Mouse (Mus musculus): ENCODE data around the gene Asdurf. TPM values are rescaled to one million over a fixed set of nuclear protein-coding genes. Genes with fewer than 3 reads are reported as not detected.
"Not testable (repeated sequence)": the region's sequence is repeated elsewhere in the genome, so short reads cannot be mapped to it uniquely, and the experiment has no call there.

Asdurf gene
- polyA plus RNA-seq (2016; fragmentation: Nextera tagmentation; extraction: Ambion mirVana), result 3.8 and 10.0 TPM in 2 replicates

GRCm38 (mm10) chr1:53352327-53353261, at the start of gene Asdurf, which contains the start of the genes Gm28551 and Asnsd1:
Gene Asdurf (minus strand): TSS chr1:53352619.
Gene Gm28551 (minus strand): TSS chr1:53352667.
Gene Asnsd1 (minus strand): TSS chr1:53352752.
- H3K4me1 ChIP-seq (replicated peaks), result peaks cover 7% of the 10 kb centered on the region

GRCm38 (mm10) chr1:53393936-53394760, 41.7 kb upstream of the Asdurf start:
- not testable (repeated sequence) for H3K9me3 ChIP-seq; H3K27me3 ChIP-seq; H3K36me3 ChIP-seq; H3K4me1 ChIP-seq (replicated peaks); ATAC-seq (ENCODE audit: insufficient number of reproducible peaks, insufficient read depth, low FRiP score, low TSS enrichment, low read depth)
- WGBS, result 31% methylated on average over 21 of the region's 21 CpGs
- Histone ChIP-seq H3K27ac (peak overlapping the region; percentile 56), H3K9ac (replicated peaks) (0 out of 2 replicates have a peak overlapping the region, but pooled peaks have one; percentile 27), H3K4me2 (peak overlapping the region; percentile 45), H3K4me3 (replicated peaks) (peak overlapping the region; percentile 18; the same call in 1 of the 2 replicates)

More at GRCm38 (mm10) chr1:53352327-53353261, at the start of gene Asdurf, which contains the start of the genes Gm28551 and Asnsd1:
- H3K4me2 ChIP-seq, result peak within 1 kb of the TSS; percentile 57
- peak; percentile 98 for ATAC-seq (ENCODE audit: insufficient number of reproducible peaks, insufficient read depth, low FRiP score, low TSS enrichment, low read depth)
- H3K4me3 ChIP-seq (replicated peaks), result peak within 1 kb of the TSS; percentile 86
- H3K27me3 ChIP-seq, result no peaks in the 10 kb centered on the region
- peak within 1 kb of the TSS; percentile 90 for H3K27ac ChIP-seq
- peaks cover 26% of the 10 kb centered on the region for H3K36me3 ChIP-seq
- H3K9ac ChIP-seq (replicated peaks), result peak within 1 kb of the TSS; percentile 91
- under 1% methylated on average over 44 of the region's 44 CpGs for WGBS
- H3K9me3 ChIP-seq, result no peaks in the 10 kb centered on the region

- H3K36me3 ChIP-seq, result no peaks in the 10 kb centered on the region
- no peak for ATAC-seq (ENCODE audit: insufficient number of reproducible peaks, insufficient read depth, low FRiP score, low TSS enrichment, low read depth)
- 0 out of 2 replicates have a peak, but pooled peaks cover under 1% of the 10 kb centered on the region for H3K4me1 ChIP-seq (replicated peaks)
- no peak overlapping the region for H3K27ac ChIP-seq
- WGBS, result 94% methylated on average over 12 of the region's 14 CpGs
- H3K27me3 ChIP-seq, result no peaks in the 10 kb centered on the region
- peaks cover 13% of the 10 kb centered on the region for H3K9me3 ChIP-seq
- no peak overlapping the region for H3K9ac ChIP-seq (replicated peaks)
- no peak overlapping the region for H3K4me3 ChIP-seq (replicated peaks)
- H3K4me2 ChIP-seq, result no peak overlapping the region
Measured at GRCm38 (mm10) chr1:53388762-53389161, 36.3 kb upstream of the Asdurf start.

GRCm38 (mm10) chr1:53384085-53384688, 31.8 kb upstream of the Asdurf start:
- Histone ChIP-seq H3K4me2 (no peak overlapping the region), H3K27ac (no peak overlapping the region), H3K9me3 (peaks cover 6% of the 10 kb centered on the region; the same call in 1 of the 2 replicates), H3K9ac (replicated peaks) (no peak overlapping the region), H3K4me1 (replicated peaks) (no peaks in the 10 kb centered on the region), H3K36me3 (no peaks in the 10 kb centered on the region), H3K27me3 (no peaks in the 10 kb centered on the region), H3K4me3 (replicated peaks) (no peak overlapping the region)
- 72% methylated on average over 6 of the region's 6 CpGs for WGBS
- no peak for ATAC-seq (ENCODE audit: insufficient number of reproducible peaks, insufficient read depth, low FRiP score, low TSS enrichment, low read depth)

- 82% methylated on average over 3 of the region's 3 CpGs for WGBS
- Histone ChIP-seq H3K9me3 (no peaks in the 10 kb centered on the region), H3K36me3 (no peaks in the 10 kb centered on the region), H3K4me1 (replicated peaks) (no peaks in the 10 kb centered on the region), H3K9ac (replicated peaks) (no peak overlapping the region), H3K4me3 (replicated peaks) (no peak overlapping the region), H3K4me2 (no peak overlapping the region), H3K27me3 (no peaks in the 10 kb centered on the region), H3K27ac (no peak overlapping the region)
- ATAC-seq (ENCODE audit: insufficient number of reproducible peaks, insufficient read depth, low FRiP score, low TSS enrichment, low read depth), result no peak
Measured at GRCm38 (mm10) chr1:53377731-53378130, 25.3 kb upstream of the Asdurf start.

GRCm38 (mm10) chr1:53375965-53376364, 23.5 kb upstream of the Asdurf start:
- ATAC-seq (ENCODE audit: insufficient number of reproducible peaks, insufficient read depth, low FRiP score, low TSS enrichment, low read depth); H3K9ac ChIP-seq (replicated peaks); H3K4me2 ChIP-seq; H3K27ac ChIP-seq; H3K36me3 ChIP-seq; H3K4me3 ChIP-seq (replicated peaks); H3K4me1 ChIP-seq (replicated peaks); H3K27me3 ChIP-seq; H3K9me3 ChIP-seq: not testable (repeated sequence)
- WGBS, result 94% methylated on average over 2 of the region's 2 CpGs

- H3K9me3 ChIP-seq, result no peaks in the 10 kb centered on the region
- no peak overlapping the region for H3K27ac ChIP-seq
- no peak overlapping the region for H3K9ac ChIP-seq (replicated peaks)
- H3K4me2 ChIP-seq, result no peak overlapping the region
- no peaks in the 10 kb centered on the region for H3K27me3 ChIP-seq
- H3K4me1 ChIP-seq (replicated peaks), result no peaks in the 10 kb centered on the region
- H3K36me3 ChIP-seq, result no peaks in the 10 kb centered on the region
- no peak for ATAC-seq (ENCODE audit: insufficient number of reproducible peaks, insufficient read depth, low FRiP score, low TSS enrichment, low read depth)
- no peak overlapping the region for H3K4me3 ChIP-seq (replicated peaks)
Measured at GRCm38 (mm10) chr1:53358988-53359387, 6.6 kb upstream of the Asdurf start.

GRCm38 (mm10) chr1:53341071-53341470, 11.3 kb downstream of the Asdurf start:
- ATAC-seq (ENCODE audit: insufficient number of reproducible peaks, insufficient read depth, low FRiP score, low TSS enrichment, low read depth), result no peak
- no peaks in the 10 kb centered on the region for H3K4me1 ChIP-seq (replicated peaks)
- H3K4me3 ChIP-seq (replicated peaks), result no peak overlapping the region
- H3K4me2 ChIP-seq, result no peak overlapping the region
- H3K9ac ChIP-seq (replicated peaks), result no peak overlapping the region
- peaks cover 10% of the 10 kb centered on the region; the same call in 1 of the 2 replicates for H3K9me3 ChIP-seq
- peaks cover 51% of the 10 kb centered on the region for H3K36me3 ChIP-seq
- H3K27me3 ChIP-seq, result no peaks in the 10 kb centered on the region
- WGBS, result over 99% methylated on average over 2 of the region's 2 CpGs
- H3K27ac ChIP-seq, result no peak overlapping the region

- H3K9ac ChIP-seq (replicated peaks); H3K27me3 ChIP-seq; H3K4me3 ChIP-seq (replicated peaks); H3K4me1 ChIP-seq (replicated peaks); H3K9me3 ChIP-seq; H3K27ac ChIP-seq; ATAC-seq (ENCODE audit: insufficient number of reproducible peaks, insufficient read depth, low FRiP score, low TSS enrichment, low read depth); H3K4me2 ChIP-seq: not testable (repeated sequence)
- peaks cover 22% of the 10 kb centered on the region for H3K36me3 ChIP-seq
- 83% methylated on average over 2 of the region's 2 CpGs for WGBS
Measured at GRCm38 (mm10) chr1:53337403-53337802, 15.0 kb downstream of the Asdurf start.

GRCm38 (mm10) chr1:53335465-53335864, 17.0 kb downstream of the Asdurf start:
- H3K4me3 ChIP-seq (replicated peaks), result no peak overlapping the region
- H3K4me1 ChIP-seq (replicated peaks), result no peaks in the 10 kb centered on the region
- no peak overlapping the region for H3K27ac ChIP-seq
- H3K9me3 ChIP-seq, result no peaks in the 10 kb centered on the region
- no peaks in the 10 kb centered on the region for H3K27me3 ChIP-seq
- H3K4me2 ChIP-seq, result no peak overlapping the region
- no peak overlapping the region for H3K9ac ChIP-seq (replicated peaks)
- ATAC-seq (ENCODE audit: insufficient number of reproducible peaks, insufficient read depth, low FRiP score, low TSS enrichment, low read depth), result no peak
- peaks cover 3% of the 10 kb centered on the region for H3K36me3 ChIP-seq

- not testable (repeated sequence) for ATAC-seq (ENCODE audit: insufficient number of reproducible peaks, insufficient read depth, low FRiP score, low TSS enrichment, low read depth); H3K4me3 ChIP-seq (replicated peaks); H3K4me1 ChIP-seq (replicated peaks); H3K27me3 ChIP-seq; H3K27ac ChIP-seq; H3K36me3 ChIP-seq; H3K4me2 ChIP-seq; H3K9me3 ChIP-seq; H3K9ac ChIP-seq (replicated peaks)
- WGBS, result 90% methylated on average over 5 of the region's 5 CpGs
Measured at GRCm38 (mm10) chr1:53333527-53333926, 18.9 kb downstream of the Asdurf start.
